Mouse (Mus musculus) c-Kit-negative CD71-positive TER-119-positive erythroid progenitor cells, embryonic 14.5 days (primary cell): ENCODE data around the gene Ephb3.
"Not testable (repeated sequence)": the region's sequence is repeated elsewhere in the genome, so short reads cannot be mapped to it uniquely, and the experiment has no call there.

Source experiments
- DNase-seq: peaks from one replicate; pipeline ENCODE4 v3.0.0-alpha.2; 2013; ENCODE audit warnings: low read depth, low spot score

Gene Ephb3

GRCm38 (mm10) chr16:21204367-21205092 lies at the start of gene Ephb3:
Gene Ephb3 (plus strand): TSS chr16:21204755.
- peak; percentile 37 for DNase-seq

- not testable (repeated sequence) for DNase-seq
Measured at GRCm38 (mm10) chr16:21156261-21156660, 48.3 kb upstream of the Ephb3 start.

- DNase-seq = not testable (repeated sequence)
Measured at GRCm38 (mm10) chr16:21159226-21159625, 45.3 kb upstream of the Ephb3 start.

- not testable (repeated sequence) for DNase-seq
Measured at GRCm38 (mm10) chr16:21163423-21163822, 41.1 kb upstream of the Ephb3 start.

GRCm38 (mm10) chr16:21165343-21166220 lies 39.0 kb upstream of the Ephb3 start:
- not testable (repeated sequence) for DNase-seq

- no peak for DNase-seq
Measured at GRCm38 (mm10) chr16:21168730-21169129, 35.8 kb upstream of the Ephb3 start.

GRCm38 (mm10) chr16:21175236-21175635 lies 29.3 kb upstream of the Ephb3 start:
- no peak for DNase-seq

GRCm38 (mm10) chr16:21182108-21182507 lies 22.4 kb upstream of the Ephb3 start:
- no peak for DNase-seq

GRCm38 (mm10) chr16:21184697-21185096 lies 19.9 kb upstream of the Ephb3 start:
- DNase-seq = no peak

- DNase-seq = no peak
Measured at GRCm38 (mm10) chr16:21187568-21187967, 17.0 kb upstream of the Ephb3 start.

GRCm38 (mm10) chr16:21188345-21188744 lies 16.2 kb upstream of the Ephb3 start:
- no peak for DNase-seq

GRCm38 (mm10) chr16:21191569-21191968 lies 13.0 kb upstream of the Ephb3 start:
- no peak for DNase-seq

GRCm38 (mm10) chr16:21192509-21193354 lies 11.8 kb upstream of the Ephb3 start:
- DNase-seq = no peak

GRCm38 (mm10) chr16:21194182-21194581 lies 10.4 kb upstream of the Ephb3 start:
- DNase-seq = no peak

- DNase-seq = no peak
Measured at GRCm38 (mm10) chr16:21195260-21195866, 9.2 kb upstream of the Ephb3 start.

GRCm38 (mm10) chr16:21196576-21196975 lies 8.0 kb upstream of the Ephb3 start:
- DNase-seq = no peak

- no peak for DNase-seq
Measured at GRCm38 (mm10) chr16:21197542-21197941, 7.0 kb upstream of the Ephb3 start.

- no peak for DNase-seq
Measured at GRCm38 (mm10) chr16:21198006-21198405, 6.5 kb upstream of the Ephb3 start.

- DNase-seq = no peak
Measured at GRCm38 (mm10) chr16:21198529-21198928, 6.0 kb upstream of the Ephb3 start.

GRCm38 (mm10) chr16:21199426-21199825 lies 5.1 kb upstream of the Ephb3 start:
- DNase-seq = no peak

GRCm38 (mm10) chr16:21202731-21203130 lies 1.8 kb upstream of the Ephb3 start:
- no peak for DNase-seq
